Mouse (Mus musculus) thymus, adult 18-20 months (tissue): ENCODE measurements around the gene Mbnl1.

Source experiments
- DNase-seq, 2 experiments: peaks; one replicate each; pipeline ENCODE4 v3.0.0; 2022; ENCODE audit warnings: mixed read lengths in 2 of 2

The Mbnl1 gene

GRCm38 (mm10) chr3:60519337-60519736 is 46.7 kb downstream of the Mbnl1 start:
- DNase-seq, result no peak

- DNase-seq, result no peak
These were observed 51.5 kb downstream of the Mbnl1 start for GRCm38 (mm10) chr3:60524127-60524526.

DNA sequence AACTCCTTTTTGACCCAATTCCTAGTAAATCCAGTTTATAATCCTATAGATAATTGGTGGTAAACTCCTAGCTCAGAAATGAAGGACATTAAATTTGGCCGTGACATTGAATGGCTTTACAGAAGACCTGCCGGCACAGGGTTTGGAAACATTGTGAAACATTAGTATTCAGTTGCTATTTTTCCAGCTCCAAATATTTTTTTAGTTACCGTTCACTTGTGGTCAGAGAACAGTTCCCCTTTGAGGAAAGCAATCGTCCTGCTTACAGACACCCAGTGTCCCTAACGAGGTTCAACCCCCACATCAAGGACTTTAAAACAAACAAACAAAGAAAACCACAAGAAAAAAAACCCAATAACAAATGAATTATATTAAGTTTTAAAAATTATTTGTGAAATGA is 58.7 kb downstream of the Mbnl1 start:
- no peak for DNase-seq

DNA sequence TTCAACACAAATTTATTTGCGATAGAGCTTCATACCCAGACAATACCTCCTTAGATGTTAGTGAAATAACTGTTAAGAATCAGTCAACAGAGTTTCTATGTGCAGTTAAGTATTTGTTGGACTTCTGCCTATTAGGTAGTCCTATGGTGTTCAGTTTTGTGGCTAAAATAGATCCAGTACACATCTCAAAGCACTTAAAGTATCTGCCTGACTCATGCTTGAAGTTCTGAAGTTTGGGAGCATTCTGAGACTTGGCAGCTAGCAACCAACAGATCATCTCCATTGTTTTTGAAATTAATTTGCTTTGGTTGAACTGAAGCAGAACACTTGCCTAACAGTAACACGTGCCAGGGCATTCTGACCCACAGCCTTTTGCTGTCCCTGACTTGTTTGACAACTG is 59.2 kb downstream of the Mbnl1 start:
- DNase-seq, result no peak

GRCm38 (mm10) chr3:60535224-60535623 is 62.6 kb downstream of the Mbnl1 start:
- DNase-seq, result no peak

GRCm38 (mm10) chr3:60537063-60537462 is 64.4 kb downstream of the Mbnl1 start:
- no peak for DNase-seq

- DNase-seq, result no peak
These were observed 65.8 kb downstream of the Mbnl1 start for GRCm38 (mm10) chr3:60538214-60538971.

DNA sequence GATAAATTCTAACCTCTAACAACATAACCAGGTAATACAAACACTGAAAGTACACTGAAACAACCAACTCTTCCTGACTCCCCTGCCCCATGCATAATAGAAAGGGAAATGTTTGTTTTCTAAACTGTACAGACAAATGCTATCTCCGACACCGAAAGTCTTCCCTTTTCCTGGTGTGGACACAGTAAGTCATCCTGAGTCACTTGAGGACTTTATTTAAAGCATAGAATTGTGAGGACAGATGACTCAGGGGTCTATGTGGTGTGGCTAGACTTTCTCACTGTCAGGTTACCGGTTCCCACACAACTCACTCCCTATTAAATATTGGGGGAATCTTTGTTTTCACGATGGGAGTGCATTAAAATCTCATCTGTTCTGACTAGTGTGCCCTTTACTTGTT is 68.5 kb downstream of the Mbnl1 start:
- DNase-seq, result no peak

- DNase-seq, result no peak
These were observed 73.6 kb downstream of the Mbnl1 start for GRCm38 (mm10) chr3:60546196-60546595.

DNA sequence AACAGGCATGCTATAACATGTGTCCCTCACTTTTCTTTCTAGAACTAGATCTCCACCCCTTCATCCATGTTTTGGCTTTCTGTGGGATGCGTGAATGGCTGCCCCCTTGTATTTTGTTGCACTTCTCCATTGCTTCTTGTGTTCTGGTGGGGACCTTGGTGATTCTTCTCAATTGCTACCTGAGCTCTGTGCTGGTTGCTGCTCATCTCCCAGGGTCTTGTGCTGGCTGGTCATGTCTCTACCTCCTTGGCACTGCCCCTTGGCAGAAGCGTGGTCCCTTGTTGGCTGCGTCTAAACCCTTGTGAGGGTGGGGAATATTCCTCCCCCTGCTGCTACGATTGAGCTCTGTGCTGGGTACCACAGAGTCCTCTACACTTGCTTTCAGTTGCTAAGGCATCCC is 74.3 kb downstream of the Mbnl1 start:
- DNase-seq, result no peak

- DNase-seq, result no peak
These were observed 77.9 kb downstream of the Mbnl1 start for GRCm38 (mm10) chr3:60550492-60550891.

DNA sequence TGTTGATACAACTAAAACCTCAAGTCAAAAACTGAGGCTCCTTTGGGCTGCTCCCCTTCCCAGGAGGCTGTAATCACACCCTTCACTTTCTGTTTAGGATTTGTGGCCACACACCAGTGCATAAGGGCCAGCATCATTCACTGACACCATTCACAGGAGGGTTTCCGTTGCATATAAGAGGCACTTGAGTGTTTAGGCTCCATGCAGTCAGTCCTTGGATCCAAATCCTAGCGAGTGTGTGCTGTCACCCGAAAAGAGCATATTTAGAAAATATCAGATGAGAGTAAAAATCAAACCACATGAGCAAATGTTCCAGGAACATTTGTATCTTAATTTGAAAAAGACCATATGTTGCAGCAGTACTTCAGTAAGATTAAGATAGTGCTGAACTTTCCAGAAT is 79.0 kb downstream of the Mbnl1 start:
- DNase-seq, result no peak

GRCm38 (mm10) chr3:60553011-60553410 is 80.4 kb downstream of the Mbnl1 start:
- DNase-seq, result no peak

- no peak for DNase-seq
These were observed 84.0 kb downstream of the Mbnl1 start for GRCm38 (mm10) chr3:60556596-60556995.

DNA sequence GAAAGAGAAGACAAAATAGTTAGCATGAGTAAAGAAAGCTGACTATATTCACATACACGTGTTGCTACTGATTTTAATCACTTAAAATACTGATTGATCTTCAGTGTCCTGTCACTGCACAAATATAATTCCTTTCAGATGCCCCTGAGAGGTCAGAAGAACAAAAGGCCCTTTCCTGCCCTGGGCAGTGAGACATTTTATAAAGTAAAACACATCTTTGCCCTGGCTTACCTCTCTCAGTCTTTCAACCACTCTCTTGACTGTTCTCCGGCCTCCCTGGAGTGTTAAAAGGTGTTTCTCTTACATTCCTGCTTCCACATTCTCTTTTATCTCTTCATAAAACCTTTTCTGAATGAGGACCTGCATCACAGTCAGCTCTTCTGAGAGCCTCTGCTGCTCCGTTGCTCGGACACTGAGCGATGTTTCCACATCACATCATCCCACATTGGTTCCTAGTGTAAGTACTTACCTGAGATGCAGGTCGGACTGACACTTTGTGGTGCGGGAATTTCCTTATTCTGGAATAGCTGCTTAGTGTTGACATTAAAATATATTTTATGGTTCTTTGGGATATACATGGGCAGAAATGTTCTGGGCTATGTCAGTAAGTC is 85.7 kb downstream of the Mbnl1 start:
- DNase-seq, result no peak

- DNase-seq, result no peak
These were observed 87.1 kb downstream of the Mbnl1 start for GRCm38 (mm10) chr3:60559762-60560161.

DNA sequence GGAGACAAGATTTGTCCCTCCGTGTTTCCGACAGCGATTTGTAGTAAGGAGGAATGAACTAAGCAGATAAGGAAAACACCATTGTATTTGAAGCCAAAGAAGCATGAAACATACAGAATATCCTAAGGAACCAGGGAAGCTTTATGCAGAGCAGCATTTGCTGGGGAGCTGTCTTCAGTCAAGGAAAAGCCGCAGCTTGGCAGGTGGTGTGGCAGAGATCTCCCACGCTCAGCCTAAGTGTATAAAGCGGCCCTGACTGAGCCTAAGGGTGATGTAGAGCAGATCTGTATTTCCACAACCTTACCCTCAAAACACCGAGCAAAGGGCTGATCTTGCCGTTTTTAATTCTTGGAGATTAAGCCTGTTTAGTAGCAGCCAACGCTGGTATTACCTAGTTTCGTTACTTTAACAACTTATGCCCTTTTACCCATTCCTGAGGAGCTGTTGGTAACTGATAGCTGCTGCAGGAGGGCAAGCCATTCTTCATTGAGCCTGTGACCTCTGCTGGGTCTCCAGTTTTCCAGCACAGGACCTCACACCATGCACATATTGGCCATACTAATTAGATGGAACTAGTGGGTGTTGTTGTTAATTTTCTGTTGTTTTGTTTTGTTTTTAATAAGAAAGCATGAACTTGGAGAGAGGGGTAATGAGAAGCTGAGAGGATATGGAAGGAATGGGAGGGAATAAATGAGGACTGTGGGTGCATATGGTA is 91.1 kb downstream of the Mbnl1 start:
- DNase-seq, result no peak

- DNase-seq, result no peak
These were observed 91.6 kb downstream of the Mbnl1 start for GRCm38 (mm10) chr3:60564244-60564643.

DNA sequence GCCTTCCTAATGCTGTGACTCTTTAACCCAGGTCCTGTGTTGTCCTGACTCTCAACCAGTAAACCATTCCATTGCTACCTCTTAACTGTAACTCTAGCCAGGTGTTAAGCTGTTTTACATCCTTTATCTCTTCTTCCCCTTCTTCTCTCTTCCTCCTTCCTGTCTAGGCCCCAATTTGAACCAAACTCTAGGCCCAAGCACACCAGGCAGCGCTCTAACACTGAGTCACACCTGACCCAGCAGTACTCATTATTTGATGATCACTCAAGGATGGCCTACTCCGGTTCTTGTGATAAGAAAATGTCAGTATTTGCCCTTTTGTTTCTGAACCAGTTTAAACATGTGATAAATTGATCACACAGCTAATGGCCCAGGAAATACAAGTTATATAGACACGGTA is 92.6 kb downstream of the Mbnl1 start:
- DNase-seq, result no peak

GRCm38 (mm10) chr3:60565950-60566349 is 93.3 kb downstream of the Mbnl1 start:
- no peak for DNase-seq

GRCm38 (mm10) chr3:60568171-60568684 is 95.6 kb downstream of the Mbnl1 start:
- DNase-seq, result no peak

GRCm38 (mm10) chr3:60568801-60569568 is 96.4 kb downstream of the Mbnl1 start:
- no peak for DNase-seq

GRCm38 (mm10) chr3:60569781-60570180 is 97.2 kb downstream of the Mbnl1 start:
- DNase-seq, result no peak
